Mouse (Mus musculus) kidney, embryonic 14.5 days (tissue): ENCODE data around the gene S100a3. TPM values are rescaled to one million over a fixed set of nuclear protein-coding genes. Genes with fewer than 3 reads are reported as not detected.

Source experiments
- ATAC-seq: fragments of 200-750 bp; cut with Nextera tagmentation; 2 replicates; pipeline ENCODE4 v1.8.0; 2017; ENCODE audit warnings: moderate number of reproducible peaks, mild to moderate bottlenecking, moderate TSS enrichment, moderate library complexity; ENCODE audit not compliant: low FRiP score, low TSS enrichment
- H3K27ac ChIP-seq: fragments of 300-500 bp; sonication (generic); 2 replicates; pipeline ENCODE4 v1.5.1; 2014; ENCODE audit warnings: low read depth, mild to moderate bottlenecking, low read length, moderate library complexity, mixed read lengths
- H3K27me3 ChIP-seq: fragments of 300-500 bp; sonication (generic); 2 replicates; pipeline ENCODE4 v1.6.1; 2014; ENCODE audit warnings: mild to moderate bottlenecking, low read length; ENCODE audit not compliant: control insufficient read depth, insufficient read depth
- H3K36me3 ChIP-seq: fragments of 300-500 bp; sonication (generic); 2 replicates; pipeline ENCODE4 v1.6.1; 2014; ENCODE audit warnings: low read length, mixed read lengths; ENCODE audit not compliant: control insufficient read depth, insufficient read depth
- H3K4me1 ChIP-seq: fragments of 300-500 bp; sonication (generic); 2 replicates; pipeline ENCODE4 v1.6.1; 2014; ENCODE audit warnings: low read length, mixed read lengths; ENCODE audit not compliant: control insufficient read depth, insufficient read depth
- H3K4me2 ChIP-seq: fragments of 300-500 bp; sonication (generic); replicated peaks from 2 replicates; pipeline ENCODE4 v1.6.1; 2014; ENCODE audit warnings: low read depth, mild to moderate bottlenecking, low read length
- H3K4me3 ChIP-seq: fragments of 300-500 bp; sonication (generic); 2 replicates; pipeline ENCODE4 v1.5.1; 2014; ENCODE audit warnings: mild to moderate bottlenecking, low read length
- H3K9ac ChIP-seq: fragments of 300-500 bp; sonication (generic); 2 replicates; pipeline ENCODE4 v1.6.1; 2014; ENCODE audit warnings: low read depth, mild to moderate bottlenecking, low read length, moderate library complexity
- H3K9me3 ChIP-seq: fragments of 300-500 bp; sonication (generic); 2 replicates; pipeline ENCODE4 v1.6.1; 2016; ENCODE audit warnings: low read length; ENCODE audit not compliant: control insufficient read depth
- whole genome bisulfite sequencing: fragments of 180-500 bp; shearing (Covaris S2); extraction: QIAGEN DNeasy Blood & Tissue Kit; methylation state at CpG from one replicate; pipeline ENCODE4 v1.1.7; 2014; 5-methylcytosine and 5-hydroxymethylcytosine counted together
- polyA plus RNA-seq: library from polyadenylated mRNA; unstranded; fragments of >200 nt; fragmentation: Nextera tagmentation; extraction: Ambion mirVana; gene quantifications from 2 replicates; pipeline ENCODE4 v1.2.1, GENCODE M21; 2014

The S100a3 gene
- polyA plus RNA-seq: 0.06 TPM in 1 of 2 replicates, not detected in the other

DNA sequence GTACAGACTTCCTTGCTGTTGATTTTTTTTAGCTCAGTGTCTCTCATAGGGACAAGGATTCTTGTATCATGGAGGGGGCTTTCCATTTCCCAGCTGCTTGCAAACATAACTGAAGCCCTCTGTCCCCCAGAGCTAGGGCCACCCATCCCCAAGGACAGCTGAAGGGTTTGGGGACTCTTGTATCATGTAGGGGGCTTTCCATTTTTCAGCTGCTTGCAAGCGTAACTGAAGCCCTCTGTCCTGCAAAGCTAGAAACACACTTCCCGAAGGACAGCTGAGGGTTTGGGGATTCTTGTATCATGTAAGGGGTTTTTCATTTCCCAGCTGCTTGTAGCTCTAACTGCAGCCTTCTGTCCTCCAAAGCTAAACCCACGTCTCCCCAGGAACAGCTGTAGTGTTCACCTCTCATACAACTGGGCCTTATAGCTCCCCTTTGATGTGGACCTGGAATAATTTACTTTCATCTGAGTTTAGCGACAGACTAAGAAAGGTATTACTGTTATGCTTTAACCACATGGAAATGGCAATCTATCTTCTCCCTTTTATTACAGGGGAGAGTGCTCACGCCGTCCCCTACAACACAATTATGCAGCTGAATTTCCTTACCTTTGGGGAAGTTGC lies at the start of gene S100a3:
TSS of gene S100a3 (plus strand) at position 571 of the 621 bp plus-strand sequence.
- no peak for ATAC-seq
- WGBS: 69% methylated on average over 6 of the region's 6 CpGs
- H3K27ac ChIP-seq: no peak within 1 kb of the TSS
- H3K27me3 ChIP-seq: no peaks in the 10 kb centered on the region
- H3K4me1 ChIP-seq: no peaks in the 10 kb centered on the region
- H3K36me3 ChIP-seq: no peaks in the 10 kb centered on the region
- H3K9ac ChIP-seq: no peak within 1 kb of the TSS
- H3K4me2 ChIP-seq: no peak within 1 kb of the TSS
- H3K9me3 ChIP-seq: no peaks in the 10 kb centered on the region
- no peak within 1 kb of the TSS for H3K4me3 ChIP-seq

- no peaks in the 10 kb centered on the region for H3K27me3 ChIP-seq
- peaks cover 3% of the 10 kb centered on the region for H3K36me3 ChIP-seq
- H3K4me1 ChIP-seq: peaks cover 8% of the 10 kb centered on the region
- no peak overlapping the region for H3K4me3 ChIP-seq
- ATAC-seq: no peak
- no peaks in the 10 kb centered on the region for H3K9me3 ChIP-seq
- no peak overlapping the region for H3K4me2 ChIP-seq
- no peak overlapping the region for H3K9ac ChIP-seq
- no peak overlapping the region for H3K27ac ChIP-seq
- WGBS: 83% methylated on average over 5 of the region's 5 CpGs
Observed at GRCm38 (mm10) chr3:90512276-90512675, 48.1 kb upstream of the S100a3 start.

DNA sequence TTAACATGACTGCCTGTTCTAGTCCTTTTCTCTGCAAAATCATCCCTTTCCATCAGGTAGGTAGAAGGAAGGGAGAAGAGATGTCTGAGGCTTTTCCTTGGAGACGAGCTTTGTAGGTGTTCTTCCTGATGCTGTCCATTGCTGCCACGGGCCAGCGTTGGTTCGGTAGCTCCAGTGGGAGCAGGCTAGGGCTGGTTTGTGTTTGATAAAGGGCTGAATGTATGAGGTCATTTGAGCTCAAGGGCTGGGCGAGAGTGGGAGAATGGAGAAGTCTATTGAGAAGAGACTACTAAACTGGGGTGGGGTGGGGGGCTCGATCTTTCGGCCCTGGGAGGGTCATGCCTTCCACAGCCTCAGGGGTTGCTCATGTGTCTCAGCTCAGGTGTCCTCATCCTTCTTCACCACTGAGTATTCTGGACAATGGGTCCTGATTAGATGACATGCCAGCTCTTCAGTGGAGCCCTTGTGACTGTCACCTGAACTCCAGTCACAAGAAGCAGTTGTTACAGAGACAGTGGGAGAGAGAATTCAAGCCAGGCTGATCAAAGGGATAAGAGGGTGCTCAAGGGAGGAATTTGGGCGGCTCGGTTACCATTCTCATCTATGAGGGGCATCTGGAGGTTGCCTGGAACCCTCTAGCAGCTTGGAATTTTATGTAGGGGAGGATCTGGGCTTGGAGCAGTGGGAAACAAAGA lies 47.3 kb upstream of the S100a3 start:
- Histone ChIP-seq H3K4me3 (no peak overlapping the region), H3K27ac (no peak overlapping the region), H3K9ac (no peak overlapping the region), H3K27me3 (no peaks in the 10 kb centered on the region), H3K9me3 (no peaks in the 10 kb centered on the region), H3K36me3 (no peaks in the 10 kb centered on the region), H3K4me1 (peaks cover 8% of the 10 kb centered on the region), H3K4me2 (peak overlapping the region; percentile 82)
- ATAC-seq: no peak
- 63% methylated on average over 9 of the region's 9 CpGs for WGBS

DNA sequence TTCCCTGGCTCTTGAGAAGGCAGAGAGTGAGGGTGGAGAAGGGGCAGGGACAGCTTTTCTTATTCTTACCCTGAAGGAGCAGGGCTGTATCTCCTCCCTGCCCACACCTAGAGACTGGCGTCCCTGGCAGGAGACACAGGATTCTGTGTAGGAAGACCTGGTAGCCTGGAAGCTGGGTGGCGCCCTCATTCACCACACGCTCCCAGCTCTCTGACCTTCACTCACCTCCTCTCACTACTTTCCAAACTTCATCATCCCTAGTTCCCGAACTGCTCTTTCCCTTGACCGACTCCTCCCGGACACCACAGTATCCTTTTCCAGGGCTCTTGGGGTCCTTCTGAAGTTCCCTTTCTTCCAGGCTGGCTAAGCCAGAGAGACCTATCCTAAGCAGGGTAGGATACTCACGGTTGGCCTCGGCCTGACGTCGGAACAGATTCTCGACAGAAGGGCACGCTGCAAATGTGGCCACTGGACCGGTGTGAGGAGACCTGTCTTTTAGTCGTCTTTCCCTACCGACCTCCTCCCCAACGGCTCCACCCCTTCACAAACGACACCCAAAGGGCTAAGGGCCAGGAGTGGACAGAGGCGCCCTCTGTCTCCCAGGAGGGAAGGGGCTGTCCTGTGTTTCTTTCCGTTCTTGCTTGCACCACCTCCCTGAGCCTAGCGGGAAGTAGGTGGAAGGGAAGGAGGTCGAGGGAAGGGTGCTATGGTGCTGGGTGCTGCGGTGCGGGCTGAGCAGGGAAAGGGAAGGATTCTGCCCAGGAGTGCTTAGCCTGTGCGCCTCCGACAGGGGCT lies 46.4 kb upstream of the S100a3 start, which contains the start of the genes S100a1 and S100a13:
TSS of gene S100a1 (minus strand) at position 597 of the 795 bp plus-strand sequence.
TSS of gene S100a13 (plus strand) at position 640 of the 795 bp plus-strand sequence.
- 3% methylated on average over 25 of the region's 25 CpGs for WGBS
- H3K4me2 ChIP-seq: peak within 1 kb of the TSS; percentile 82
- no peaks in the 10 kb centered on the region for H3K27me3 ChIP-seq
- H3K4me1 ChIP-seq: peaks cover 8% of the 10 kb centered on the region
- H3K4me3 ChIP-seq: peak within 1 kb of the TSS; percentile 39
- no peak within 1 kb of the TSS for H3K27ac ChIP-seq
- no peaks in the 10 kb centered on the region for H3K9me3 ChIP-seq
- H3K9ac ChIP-seq: peak within 1 kb of the TSS; percentile 52; the same call in 1 of the 2 replicates
- peak; percentile 47 for ATAC-seq
- H3K36me3 ChIP-seq: no peaks in the 10 kb centered on the region

DNA sequence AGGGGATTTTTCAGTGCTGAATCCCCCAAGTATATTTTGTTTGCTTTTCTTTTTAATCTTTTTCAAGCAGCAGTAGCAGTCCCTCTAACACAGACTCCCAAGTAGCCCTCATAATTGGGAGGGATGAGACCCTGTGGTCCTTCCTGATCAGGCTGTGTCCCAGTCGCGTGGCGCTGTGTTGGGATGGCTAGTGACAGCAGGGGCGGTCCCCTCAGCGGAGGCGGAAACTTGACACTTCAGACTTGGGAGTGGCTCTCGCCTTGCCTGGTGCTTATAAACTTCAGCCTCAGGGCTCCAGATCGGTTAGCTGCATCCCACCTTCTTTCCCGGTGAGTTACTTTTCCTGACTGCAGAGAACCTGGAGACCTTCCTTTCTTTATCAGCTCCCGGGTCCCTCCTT lies 45.7 kb upstream of the S100a3 start:
- no peak overlapping the region for H3K27ac ChIP-seq

GRCm38 (mm10) chr3:90515242-90515641 lies 45.1 kb upstream of the S100a3 start:
- H3K36me3 ChIP-seq: no peaks in the 10 kb centered on the region
- peak overlapping the region; percentile 52; the same call in 1 of the 2 replicates for H3K9ac ChIP-seq
- peak overlapping the region; percentile 82 for H3K4me2 ChIP-seq
- no peaks in the 10 kb centered on the region for H3K9me3 ChIP-seq
- peak overlapping the region; percentile 39 for H3K4me3 ChIP-seq
- ATAC-seq: no peak
- peaks cover 8% of the 10 kb centered on the region for H3K4me1 ChIP-seq
- no peak overlapping the region for H3K27ac ChIP-seq
- no peaks in the 10 kb centered on the region for H3K27me3 ChIP-seq
- WGBS: 47% methylated on average over 1 of the region's 1 CpGs

More for the DNA sequence above, 45.7 kb upstream of the S100a3 start:
- Histone ChIP-seq H3K9ac (peak overlapping the region; percentile 52; the same call in 1 of the 2 replicates), H3K9me3 (no peaks in the 10 kb centered on the region), H3K4me2 (peak overlapping the region; percentile 82), H3K27me3 (no peaks in the 10 kb centered on the region), H3K36me3 (no peaks in the 10 kb centered on the region), H3K4me1 (peaks cover 8% of the 10 kb centered on the region), H3K4me3 (peak overlapping the region; percentile 39)
- WGBS: 0% methylated on average over 10 of the region's 10 CpGs
- ATAC-seq: peak; percentile 80

GRCm38 (mm10) chr3:90515789-90516188 lies 44.6 kb upstream of the S100a3 start:
- Histone ChIP-seq H3K9me3 (no peaks in the 10 kb centered on the region), H3K9ac (no peak overlapping the region), H3K36me3 (no peaks in the 10 kb centered on the region), H3K27ac (no peak overlapping the region), H3K27me3 (no peaks in the 10 kb centered on the region), H3K4me2 (peak overlapping the region; percentile 82; the same call in 1 of the 2 replicates), H3K4me1 (peaks cover 8% of the 10 kb centered on the region), H3K4me3 (no peak overlapping the region)
- no peak for ATAC-seq
- 94% methylated on average over 4 of the region's 4 CpGs for WGBS

DNA sequence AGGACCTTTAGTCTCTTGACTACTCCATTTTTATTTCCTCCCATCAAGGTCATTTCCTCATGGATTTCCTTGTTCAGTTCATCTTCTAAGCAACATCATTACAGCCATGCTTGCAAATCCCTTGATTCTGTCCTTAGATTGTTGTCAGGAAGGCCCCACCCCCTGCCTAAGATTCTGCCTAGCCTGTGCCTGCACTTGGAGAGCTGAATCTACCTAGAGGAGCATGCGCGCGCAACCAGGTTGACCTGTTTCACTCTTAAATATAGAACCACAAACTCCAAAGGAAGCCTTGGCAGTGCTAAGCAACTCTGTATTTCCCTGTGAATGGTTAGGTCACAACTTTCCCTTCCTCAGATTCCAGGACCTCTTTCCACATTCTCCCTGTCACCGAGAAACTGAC lies 42.7 kb upstream of the S100a3 start:
- WGBS: 77% methylated on average over 4 of the region's 4 CpGs
- no peak for ATAC-seq

More for the DNA sequence above, 42.7 kb upstream of the S100a3 start:
- Histone ChIP-seq H3K4me1 (peaks cover 8% of the 10 kb centered on the region), H3K4me2 (no peak overlapping the region), H3K4me3 (no peak overlapping the region), H3K9me3 (no peaks in the 10 kb centered on the region), H3K27me3 (no peaks in the 10 kb centered on the region), H3K36me3 (no peaks in the 10 kb centered on the region), H3K27ac (no peak overlapping the region), H3K9ac (no peak overlapping the region)
